Mouse (Mus musculus) cerebellum, adult 9-11 months (tissue): ENCODE measurements around the gene Slc51a.
A peak's percentile ranks its signal among the peaks of the same experiment; 100 is the strongest.
"Not testable (repeated sequence)": the region's sequence is repeated elsewhere in the genome, so short reads cannot be mapped to it uniquely, and the experiment has no call there.

Source experiments
- DNase-seq: peaks from one replicate; pipeline ENCODE4 v3.0.0; 2022

Gene Slc51a

GRCm38 (mm10) chr16:32509066-32509942 is 21.6 kb upstream of the Slc51a start:
- DNase-seq, result no peak

DNA sequence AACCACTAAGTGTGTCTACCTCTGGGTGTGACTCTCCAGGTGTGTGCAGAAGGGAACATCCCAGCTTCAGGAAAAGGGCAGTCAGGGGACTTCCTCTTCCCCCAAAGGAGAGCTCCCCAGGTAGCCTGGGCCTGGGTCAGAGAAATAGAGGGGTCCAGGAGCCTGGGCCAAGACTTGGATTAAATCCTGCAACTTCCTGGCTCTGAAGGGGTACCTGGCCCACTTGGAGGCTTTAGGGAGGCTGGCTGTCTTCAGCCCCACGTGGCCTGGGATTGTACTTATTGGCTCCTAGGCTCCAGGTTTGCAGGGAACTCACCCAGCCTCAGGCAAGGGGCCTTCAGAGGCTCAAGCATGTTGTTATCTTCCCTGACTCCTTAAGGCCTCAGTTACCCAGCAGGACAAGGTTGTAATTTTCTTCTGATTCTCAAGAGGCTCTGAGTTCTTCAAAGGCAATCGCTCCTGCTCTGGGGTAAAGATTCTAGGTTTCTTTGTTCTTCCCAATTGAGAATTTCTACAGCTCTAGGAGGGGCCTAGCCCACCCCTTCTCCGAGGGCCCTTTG is 20.9 kb upstream of the Slc51a start:
- DNase-seq, result no peak

- no peak for DNase-seq
These were observed 20.4 kb upstream of the Slc51a start for GRCm38 (mm10) chr16:32508035-32508434.

DNA sequence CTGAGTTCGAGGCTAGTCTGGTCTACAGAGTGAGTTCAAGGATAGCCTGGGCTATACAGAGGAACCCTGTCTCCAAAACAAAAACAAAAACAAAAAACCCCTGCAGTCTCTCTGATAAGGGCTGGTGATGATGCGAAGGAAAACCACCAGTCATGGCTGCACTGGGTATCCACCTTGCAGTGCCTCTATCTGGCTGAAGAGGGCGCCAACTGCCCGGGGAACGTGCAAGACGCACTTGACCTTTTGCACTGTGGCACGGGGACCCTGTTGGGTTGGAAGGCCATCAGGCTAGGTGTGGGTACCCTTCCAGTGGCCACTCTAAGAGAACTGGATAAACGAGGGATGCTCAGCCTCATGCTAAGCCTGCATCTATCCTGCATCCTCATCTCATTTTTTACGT is 19.7 kb upstream of the Slc51a start:
- peak; percentile 22 for DNase-seq

GRCm38 (mm10) chr16:32506868-32507267 is 19.2 kb upstream of the Slc51a start:
- no peak for DNase-seq

- DNase-seq, result no peak
These were observed 18.6 kb upstream of the Slc51a start for GRCm38 (mm10) chr16:32506298-32506697.

DNA sequence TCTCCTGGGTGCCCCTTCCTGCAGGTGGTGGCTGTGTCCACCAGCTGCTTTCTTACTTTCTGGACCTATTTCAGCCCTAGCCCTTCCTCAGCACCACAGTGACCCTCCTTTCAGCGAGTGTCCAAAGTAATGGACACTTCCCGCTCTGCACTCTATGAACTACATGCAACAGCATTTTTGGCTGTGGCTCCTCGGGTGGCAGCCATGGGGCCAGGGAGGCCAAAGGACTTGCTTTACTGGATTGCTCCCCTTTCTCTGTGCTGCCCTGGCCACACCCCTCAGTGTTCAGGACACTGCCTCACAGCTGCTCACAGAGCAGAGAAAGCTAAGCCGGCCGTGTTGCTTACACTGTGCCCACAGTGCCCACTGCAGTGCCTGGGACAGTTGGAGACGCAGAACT is 16.0 kb upstream of the Slc51a start:
- DNase-seq, result no peak

- DNase-seq, result no peak
These were observed 15.1 kb upstream of the Slc51a start for GRCm38 (mm10) chr16:32502621-32503335.

DNA sequence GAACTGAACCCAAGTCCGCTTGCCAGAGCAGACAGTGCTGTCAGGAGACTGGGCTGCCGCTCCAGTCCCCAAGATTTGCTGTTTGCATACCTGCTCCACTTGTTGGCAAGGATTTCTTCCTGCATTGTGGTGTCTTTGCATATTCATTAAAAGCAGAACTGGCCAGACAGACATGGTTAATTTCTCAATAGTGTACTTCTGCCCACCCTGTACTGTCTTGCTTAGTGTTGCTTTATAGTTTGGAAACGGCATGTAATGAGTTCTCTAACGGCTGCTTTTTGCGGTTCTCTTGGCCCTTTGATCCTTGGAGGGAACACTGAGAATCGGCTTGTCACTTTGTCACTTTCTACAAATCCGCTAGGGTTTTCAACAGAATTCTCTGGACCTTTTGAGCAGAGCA is 13.8 kb upstream of the Slc51a start:
- no peak for DNase-seq

- DNase-seq, result peak; percentile 86
These were observed 11.9 kb upstream of the Slc51a start for GRCm38 (mm10) chr16:32499430-32500037.

DNA sequence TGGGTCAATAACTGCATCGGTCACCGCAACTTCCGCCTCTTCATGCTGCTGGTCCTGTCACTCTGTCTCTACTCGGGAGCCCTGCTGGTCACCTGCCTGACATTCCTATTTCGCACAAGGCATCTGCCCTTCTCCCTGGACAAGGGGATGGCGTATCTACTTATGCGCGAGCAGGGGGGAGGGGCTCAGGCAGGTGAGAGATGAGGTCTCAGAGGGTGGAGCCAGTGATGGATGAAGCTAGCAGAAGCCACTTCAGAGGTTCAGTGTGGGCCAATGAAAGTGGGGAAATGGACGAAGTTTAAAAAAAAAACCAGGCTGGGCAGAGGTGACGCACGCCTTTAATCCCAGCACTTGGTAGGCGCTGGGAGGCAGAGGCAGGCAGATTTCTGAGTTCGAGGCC is 11.3 kb upstream of the Slc51a start:
- peak; percentile 12 for DNase-seq

- no peak for DNase-seq
These were observed 8.3 kb upstream of the Slc51a start, which contains the start of gene Zdhhc19 for GRCm38 (mm10) chr16:32495965-32496364. TSS of gene Zdhhc19 (plus strand) at chr16:32496265.

GRCm38 (mm10) chr16:32494371-32494770 is 6.7 kb upstream of the Slc51a start:
- DNase-seq, result not testable (repeated sequence)

DNA sequence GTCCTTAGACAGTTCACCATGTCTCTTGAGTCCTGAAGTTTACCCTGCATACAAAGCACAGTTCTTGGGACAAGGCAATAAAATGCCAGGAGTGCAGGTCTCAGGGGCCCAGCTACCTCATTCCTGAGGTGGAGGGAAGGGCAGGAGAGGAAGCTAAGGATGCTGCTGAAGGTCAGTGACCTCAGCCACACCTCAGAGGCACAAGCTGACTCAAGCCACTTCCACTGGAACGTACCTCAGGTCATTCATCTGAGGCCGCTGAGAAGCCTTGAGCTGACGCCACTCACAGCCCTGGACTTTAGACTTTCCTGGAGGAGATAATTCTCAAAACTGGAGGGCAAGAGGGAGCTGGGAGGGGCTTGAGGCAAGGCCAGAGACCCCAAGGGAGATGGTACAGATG is 1.3 kb upstream of the Slc51a start:
- DNase-seq, result no peak

DNA sequence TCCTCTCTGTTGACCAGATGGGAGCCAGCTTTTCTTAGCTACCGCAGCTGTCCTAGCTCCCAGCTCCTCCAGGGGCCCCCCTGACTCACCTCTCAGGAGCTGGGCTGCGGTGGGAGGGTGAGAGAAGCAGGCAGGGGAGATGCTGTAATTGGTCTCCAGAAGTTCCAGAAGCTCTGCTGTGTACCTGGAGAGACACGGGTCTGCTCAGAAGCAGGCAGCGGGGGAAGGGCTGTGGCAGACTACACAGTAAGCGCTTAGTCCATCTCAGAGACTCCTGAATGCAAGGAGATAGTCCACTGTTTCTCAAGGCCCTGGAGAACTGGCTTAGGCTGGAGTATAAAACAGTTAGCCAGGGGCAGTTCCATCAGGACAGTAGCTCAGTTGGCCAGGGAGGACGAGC is 1.6 kb downstream of the Slc51a start:
- no peak for DNase-seq

DNA sequence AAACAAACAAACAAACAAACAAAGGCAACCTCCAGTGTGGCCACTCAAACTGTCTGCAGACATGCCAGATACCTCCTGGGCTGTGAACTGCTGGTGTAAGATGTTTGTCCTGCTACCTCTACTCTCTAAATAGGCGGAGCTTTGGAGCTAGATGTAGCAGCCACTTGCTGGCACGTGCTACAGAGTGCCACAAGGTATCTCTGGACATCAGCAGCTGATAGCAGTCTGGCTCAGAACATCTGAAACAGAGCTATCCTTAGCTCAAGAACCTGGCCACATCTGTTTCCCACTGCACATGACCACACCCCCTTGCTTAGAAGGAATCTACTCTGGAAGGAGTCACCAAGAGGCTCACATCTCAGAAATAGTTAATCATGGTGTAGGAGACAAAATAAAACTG is 2.5 kb downstream of the Slc51a start:
- DNase-seq, result no peak

DNA sequence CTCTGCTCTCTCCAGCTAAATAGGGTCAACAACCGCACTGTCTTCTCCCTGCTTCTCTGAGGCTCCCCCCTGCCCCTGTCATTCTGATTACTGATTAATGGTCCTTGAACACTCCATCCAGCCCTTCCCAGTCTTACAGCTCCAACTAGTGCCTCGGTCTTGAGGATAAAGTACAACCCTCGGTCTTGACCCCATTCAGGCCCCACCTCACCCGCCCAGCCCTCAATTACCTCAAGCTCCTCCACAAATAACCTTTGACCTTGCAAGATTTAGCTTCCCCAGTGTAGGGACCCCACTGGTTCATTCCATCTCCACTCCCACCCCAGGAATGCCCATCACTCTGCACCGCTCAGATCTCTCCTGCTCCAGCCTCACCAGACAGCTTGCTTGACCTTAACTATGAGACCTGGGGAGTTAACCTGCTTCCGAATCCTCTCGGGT is 3.2 kb downstream of the Slc51a start:
- no peak for DNase-seq

DNA sequence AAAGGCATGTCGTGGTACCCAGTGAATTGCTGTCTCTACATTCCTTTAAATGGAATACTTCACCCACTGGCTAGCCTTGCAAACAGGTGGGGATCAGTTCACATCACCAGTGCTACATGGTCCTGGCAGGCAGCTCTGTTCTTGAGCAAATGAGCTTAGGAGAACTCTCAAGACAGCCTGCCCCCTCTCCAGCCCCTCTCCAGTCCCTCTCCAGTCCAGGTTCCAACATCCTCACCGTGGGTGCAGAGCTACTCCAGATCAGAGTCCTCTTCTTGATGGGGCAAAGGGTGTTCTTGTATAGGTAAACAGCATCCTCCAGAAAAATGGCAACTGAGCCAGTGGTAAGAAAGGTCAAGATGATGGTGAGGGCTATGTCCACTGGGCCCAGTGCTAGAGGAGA is 8.3 kb downstream of the Slc51a start:
- DNase-seq, result no peak

DNA sequence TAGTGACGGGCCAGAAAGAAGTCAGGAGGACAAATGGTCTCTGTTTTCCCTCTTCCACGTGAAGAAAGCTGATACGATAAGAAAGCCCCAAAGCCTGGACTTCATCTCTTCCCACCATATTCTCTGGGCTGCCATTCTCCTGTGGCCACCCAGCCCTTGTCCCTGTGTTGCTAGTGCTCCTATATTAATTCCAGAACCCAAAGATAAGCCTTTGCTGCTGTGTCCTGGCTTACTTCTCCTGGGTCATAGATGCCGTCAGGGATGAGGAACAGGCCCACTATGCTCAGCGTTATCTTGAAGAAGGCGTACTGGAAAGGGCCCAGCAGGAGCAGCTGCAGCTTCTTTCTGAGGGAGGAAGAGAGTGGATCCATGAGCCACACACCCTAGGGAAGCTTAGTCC is 10.4 kb downstream of the Slc51a start:
- no peak for DNase-seq

GRCm38 (mm10) chr16:32472276-32473015 is 15.2 kb downstream of the Slc51a start:
- no peak for DNase-seq

- no peak for DNase-seq
These were observed 18.1 kb downstream of the Slc51a start for GRCm38 (mm10) chr16:32469404-32470105.

DNA sequence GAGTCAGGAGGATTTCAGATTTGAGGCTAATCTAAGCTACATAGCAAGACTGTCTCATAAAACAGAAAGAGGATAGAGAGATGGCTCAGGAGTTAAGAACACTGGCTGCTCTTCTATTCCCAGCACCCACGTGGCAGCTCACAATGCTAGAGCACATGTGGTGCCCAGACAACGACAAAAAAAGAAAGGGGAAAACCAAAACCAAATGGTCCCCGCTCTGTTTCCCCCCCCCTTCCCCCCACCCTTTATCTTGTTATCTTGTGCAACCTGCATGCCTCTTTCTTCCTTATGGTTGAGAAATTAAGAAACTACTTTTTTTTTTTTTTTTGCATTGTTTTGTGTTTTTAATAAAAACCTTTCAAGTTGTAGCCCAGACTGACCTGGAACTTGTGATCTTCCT is 19.2 kb downstream of the Slc51a start:
- no peak for DNase-seq
